Mouse (Mus musculus): ENCODE measurements around the gene Ccdc88a.

DNA sequence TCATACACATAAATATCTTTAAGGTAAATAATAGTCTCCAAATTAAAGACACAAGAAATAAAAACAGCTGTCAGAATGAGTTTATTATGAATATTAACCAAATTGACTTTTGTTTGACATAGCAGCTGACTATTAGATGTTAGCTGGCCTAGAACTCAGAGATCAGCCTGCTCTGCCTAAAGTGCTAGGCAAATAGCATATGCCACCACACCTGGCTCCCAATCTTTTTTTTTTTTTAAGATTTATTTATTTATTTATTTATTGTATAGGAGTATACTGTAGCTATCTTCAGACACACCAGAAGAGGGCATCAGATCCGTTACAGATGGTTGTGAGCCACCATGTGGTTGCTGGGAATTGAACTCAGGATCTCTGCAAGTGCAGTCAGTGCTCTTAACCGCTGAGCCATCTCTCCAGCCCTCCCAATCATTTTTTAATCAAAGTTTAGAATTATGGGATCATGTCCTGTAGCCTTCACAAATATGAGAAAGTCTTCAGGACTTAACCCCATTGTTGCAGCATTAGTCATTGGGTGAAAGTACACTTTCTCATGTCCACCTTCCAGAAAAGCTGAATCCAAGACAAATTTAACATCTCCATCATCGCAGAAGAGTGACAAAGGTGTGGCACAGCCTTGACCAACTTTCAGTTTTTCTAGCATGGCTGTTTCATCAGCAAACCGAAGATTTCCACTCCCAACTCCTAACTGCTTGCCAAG lies 139.5 kb downstream of the Ccdc88a start:
- no peak for TF ChIP-seq CTCF (IDR thresholded peaks at IDR 0.05; ENCODE audit: borderline replicate concordance, insufficient read depth, low read depth, low read length)
- TF ChIP-seq POLR2A (IDR thresholded peaks at IDR 0.05; ENCODE audit: borderline replicate concordance, insufficient read depth, low read length): no peak
